Mouse (Mus musculus) brown adipose tissue, adult 24 weeks (tissue): ENCODE data around the gene Gm10447. TPM values are rescaled to one million over a fixed set of nuclear protein-coding genes. Genes with fewer than 3 reads are reported as not detected.
A peak's percentile ranks its signal among the peaks of the same experiment; 100 is the strongest.

ENCODE experiments used
- H3K27ac ChIP-seq: fragments of 200-500 bp; replicated peaks from 2 replicates; pipeline ENCODE4 v1.5.1; 2012; ENCODE audit warnings: low read depth, mild to moderate bottlenecking, low read length
- H3K4me1 ChIP-seq: fragments of 200-500 bp; 2 replicates; pipeline ENCODE4 v1.6.1; 2012; ENCODE audit warnings: low read length, mixed read lengths; ENCODE audit not compliant: control insufficient read depth, insufficient read depth, insufficient read length
- H3K4me3 ChIP-seq: fragments of 200-500 bp; 2 replicates; pipeline ENCODE4 v1.5.1; 2012; ENCODE audit warnings: low read depth, mild to moderate bottlenecking, low read length, moderate library complexity; ENCODE audit not compliant: insufficient read depth
- polyA plus RNA-seq: library from polyadenylated mRNA; stranded (reverse); fragments of >200 nt; gene quantifications from 2 replicates; pipeline ENCODE4 v1.2.4, GENCODE M21; 2012; ENCODE audit not compliant: missing spikeins, insufficient read depth, insufficient read length

Gene Gm10447
- polyA plus RNA-seq, 1 experiment, result not detected

DNA sequence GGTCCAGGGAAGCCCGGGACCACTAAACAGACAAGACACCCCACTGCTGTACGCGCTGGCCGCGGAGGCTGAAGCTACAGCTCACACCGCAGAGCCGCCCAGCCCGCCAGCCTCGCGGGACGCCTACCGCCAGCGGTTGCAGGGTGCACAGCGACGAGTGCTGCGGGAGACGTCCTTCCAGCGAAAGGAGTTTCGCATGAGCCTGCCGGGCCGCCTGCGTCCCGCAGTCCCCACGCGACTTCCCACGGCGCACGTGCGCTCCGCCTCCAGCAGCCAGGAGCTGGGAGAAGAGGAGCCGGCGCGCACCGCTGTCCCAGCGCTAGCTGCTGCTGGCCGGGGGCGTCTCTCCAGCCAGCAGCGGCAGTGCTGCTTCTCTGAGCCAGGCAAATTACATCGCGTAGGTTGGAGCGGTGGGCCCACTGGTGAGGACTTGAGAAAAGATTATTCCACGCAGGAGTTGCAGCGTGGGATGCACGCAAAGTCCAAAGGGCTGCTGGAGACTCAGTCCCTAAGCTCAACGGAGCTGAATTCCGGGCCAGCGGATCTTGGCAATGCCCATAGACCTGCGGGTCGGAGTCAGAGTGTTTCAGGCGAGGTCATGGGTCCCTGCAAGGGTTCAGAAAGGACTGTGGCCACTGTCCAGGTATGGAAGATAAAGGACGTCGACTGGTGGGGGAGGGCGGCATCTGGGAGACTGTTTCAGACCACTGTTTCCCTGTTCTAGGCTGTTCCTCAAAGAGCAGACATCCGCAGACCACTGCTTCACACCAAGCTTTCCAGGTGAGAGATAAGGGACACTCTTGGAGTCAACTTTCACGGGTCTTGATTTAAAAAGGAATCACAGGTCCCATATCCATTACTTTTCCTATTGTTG, 6.9 kb upstream of the Gm10447 start:
- H3K4me1 ChIP-seq, result no peaks in the 10 kb centered on the region
- H3K4me3 ChIP-seq, result peak overlapping the region; percentile 41
- H3K27ac ChIP-seq, result no peak overlapping the region

DNA sequence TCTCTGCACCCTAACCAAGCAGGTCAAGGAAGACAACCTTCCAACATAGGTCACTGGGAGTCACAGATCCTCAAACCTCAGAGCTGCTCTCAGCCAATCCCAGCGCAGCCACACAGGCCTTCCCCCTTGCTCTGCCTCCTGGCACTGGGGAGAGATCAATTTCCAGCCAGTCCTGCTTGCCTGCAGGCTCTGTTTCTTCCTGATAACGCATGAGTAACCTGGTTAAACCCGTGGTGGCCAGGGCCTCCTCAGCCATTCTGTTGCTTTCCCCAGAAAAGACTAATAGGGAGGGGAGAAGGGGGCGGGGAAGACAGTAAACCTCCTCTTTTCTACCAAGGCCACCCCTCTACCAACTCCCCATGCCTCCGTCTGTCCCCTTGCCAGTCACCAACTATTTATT, 4.8 kb upstream of the Gm10447 start:
- H3K4me1 ChIP-seq, result no peaks in the 10 kb centered on the region
- H3K27ac ChIP-seq, result no peak overlapping the region
- H3K4me3 ChIP-seq, result no peak overlapping the region

DNA sequence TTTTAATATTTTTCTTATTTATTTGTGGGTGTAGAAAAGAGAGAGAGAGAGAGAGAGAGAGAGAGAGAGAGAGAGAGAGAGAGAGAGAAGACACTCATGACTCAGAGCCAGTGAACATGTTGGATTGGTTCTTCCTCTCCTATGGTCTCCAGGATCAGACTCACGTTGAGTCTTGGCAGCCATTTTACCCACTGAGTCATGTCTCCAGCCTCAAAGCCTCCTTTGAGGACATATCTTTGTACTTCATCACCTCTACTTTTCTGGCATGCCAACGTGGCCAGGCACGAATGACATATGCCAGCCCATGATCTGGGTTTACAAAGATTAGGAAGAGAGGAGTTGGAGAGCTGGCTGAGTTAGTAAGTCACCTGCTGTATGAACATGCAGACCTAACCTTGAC, 3.3 kb upstream of the Gm10447 start:
- Histone ChIP-seq H3K4me3 (no peak overlapping the region), H3K27ac (no peak overlapping the region), H3K4me1 (no peaks in the 10 kb centered on the region)

DNA sequence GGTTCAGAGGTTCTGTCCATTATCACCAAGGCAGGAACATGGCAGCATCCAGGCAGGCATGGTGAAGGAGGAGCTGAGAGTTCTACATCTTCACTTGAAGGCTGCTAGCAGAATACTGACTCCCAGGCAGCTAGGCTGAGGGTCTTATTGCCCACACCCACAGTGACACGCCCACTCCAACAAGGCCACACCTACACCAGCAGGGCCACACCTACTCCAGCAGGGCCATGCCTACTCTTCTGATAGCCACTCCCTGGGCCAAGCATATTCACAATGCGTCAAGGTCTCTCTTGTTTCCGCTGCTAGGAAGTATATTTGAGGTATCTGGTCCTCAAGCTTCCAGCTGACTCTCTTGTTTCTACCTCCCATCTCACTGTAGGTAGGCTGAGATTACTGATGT, 2.1 kb upstream of the Gm10447 start:
- Histone ChIP-seq H3K27ac (no peak overlapping the region), H3K4me3 (no peak overlapping the region), H3K4me1 (no peaks in the 10 kb centered on the region)

DNA sequence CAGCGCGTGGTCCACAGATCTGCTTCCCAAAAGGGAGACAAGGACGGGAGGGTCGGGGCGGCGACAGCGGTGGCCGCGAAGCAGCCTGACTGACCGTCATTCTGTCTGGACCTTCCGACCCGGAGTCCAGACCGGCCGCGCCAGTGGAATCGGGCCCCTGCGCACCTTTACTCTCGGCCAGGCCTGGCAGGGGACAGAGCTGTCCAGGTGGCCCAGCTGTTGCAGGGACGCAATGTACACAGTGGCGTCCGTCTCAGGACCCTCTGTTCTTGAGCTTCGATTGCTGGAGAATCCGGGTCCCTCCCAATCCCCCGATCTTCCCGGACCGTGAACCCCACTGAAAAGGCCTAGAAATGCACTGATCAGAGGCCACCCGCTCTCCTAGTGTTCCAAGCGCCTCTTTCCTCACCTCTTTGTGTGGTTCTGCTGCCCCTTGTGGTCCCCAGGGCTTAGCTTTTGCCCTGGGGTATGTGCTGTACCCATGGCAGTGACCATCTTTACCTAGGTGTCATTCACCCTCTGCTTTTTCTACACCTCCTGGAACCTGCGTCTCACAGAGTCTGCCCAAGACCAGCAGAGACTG, 553 bp upstream of the Gm10447 start:
- Histone ChIP-seq H3K4me3 (peak overlapping the region; percentile 71), H3K4me1 (no peaks in the 10 kb centered on the region), H3K27ac (no peak overlapping the region)

DNA sequence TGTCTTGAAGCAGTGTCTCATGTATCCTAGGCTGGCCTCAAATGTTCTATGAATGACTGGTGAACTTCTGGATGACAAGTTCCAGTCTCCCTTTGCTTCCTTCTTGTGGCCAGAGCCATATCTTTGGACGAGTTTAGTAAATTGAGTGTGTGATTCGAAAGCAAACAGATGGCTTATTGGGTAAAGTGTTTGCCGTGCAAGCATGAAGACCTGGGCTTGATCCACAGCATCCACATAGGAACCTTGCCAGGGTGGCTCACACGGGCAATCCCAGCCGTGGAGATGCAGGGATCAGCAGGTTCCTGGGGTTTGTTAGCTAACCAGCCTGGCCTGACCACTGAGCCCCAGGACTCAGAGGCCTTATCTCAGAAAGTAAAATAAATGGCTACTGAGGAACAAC, 3.9 kb downstream of the Gm10447 start:
- no peaks in the 10 kb centered on the region; the same call in none of the 2 replicates for H3K4me1 ChIP-seq
- H3K4me3 ChIP-seq, result no peak overlapping the region
- no peak overlapping the region for H3K27ac ChIP-seq

DNA sequence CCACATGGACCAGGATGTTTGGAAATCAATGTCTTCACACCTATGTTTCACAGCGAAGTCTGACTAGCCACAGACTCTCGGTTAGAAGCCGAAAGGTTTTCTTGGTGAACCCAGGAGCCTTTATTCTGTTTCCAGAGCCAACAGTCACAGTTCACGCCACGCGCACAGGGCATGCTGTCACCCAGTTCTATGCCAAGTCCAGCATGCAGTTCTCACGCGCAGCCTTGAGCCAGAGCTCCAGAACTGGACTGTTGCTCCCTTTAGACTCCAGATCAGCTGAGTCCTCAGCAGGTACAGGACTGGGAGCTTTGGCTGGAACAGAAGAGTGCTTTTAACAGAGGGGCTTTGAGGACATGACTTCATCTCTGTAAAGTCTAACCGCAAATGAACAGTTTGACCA, 4.5 kb downstream of the Gm10447 start:
- Histone ChIP-seq H3K27ac (no peak overlapping the region), H3K4me1 (no peaks in the 10 kb centered on the region; the same call in none of the 2 replicates), H3K4me3 (no peak overlapping the region)

DNA sequence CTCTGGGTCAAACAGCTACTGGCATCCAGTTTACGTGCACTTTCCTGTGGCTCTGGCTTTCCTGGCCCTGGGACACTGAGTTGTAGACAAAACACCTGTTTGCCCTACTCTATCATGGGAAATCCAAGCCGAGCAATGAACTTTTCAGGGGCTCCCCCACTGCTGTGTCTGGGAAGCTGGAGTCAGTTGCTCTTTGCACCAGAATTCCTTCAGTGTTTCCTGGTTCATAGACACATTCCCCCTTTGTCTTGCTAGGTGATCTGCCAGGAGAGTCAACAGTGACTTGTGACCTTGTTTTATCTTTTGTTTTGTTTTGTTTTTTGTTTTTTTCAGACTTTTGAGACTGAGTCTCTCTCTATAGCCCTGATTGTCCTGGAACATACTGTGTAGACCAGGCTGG, 5.5 kb downstream of the Gm10447 start:
- H3K4me1 ChIP-seq, result no peaks in the 10 kb centered on the region; the same call in none of the 2 replicates
- H3K4me3 ChIP-seq, result no peak overlapping the region
- no peak overlapping the region for H3K27ac ChIP-seq

DNA sequence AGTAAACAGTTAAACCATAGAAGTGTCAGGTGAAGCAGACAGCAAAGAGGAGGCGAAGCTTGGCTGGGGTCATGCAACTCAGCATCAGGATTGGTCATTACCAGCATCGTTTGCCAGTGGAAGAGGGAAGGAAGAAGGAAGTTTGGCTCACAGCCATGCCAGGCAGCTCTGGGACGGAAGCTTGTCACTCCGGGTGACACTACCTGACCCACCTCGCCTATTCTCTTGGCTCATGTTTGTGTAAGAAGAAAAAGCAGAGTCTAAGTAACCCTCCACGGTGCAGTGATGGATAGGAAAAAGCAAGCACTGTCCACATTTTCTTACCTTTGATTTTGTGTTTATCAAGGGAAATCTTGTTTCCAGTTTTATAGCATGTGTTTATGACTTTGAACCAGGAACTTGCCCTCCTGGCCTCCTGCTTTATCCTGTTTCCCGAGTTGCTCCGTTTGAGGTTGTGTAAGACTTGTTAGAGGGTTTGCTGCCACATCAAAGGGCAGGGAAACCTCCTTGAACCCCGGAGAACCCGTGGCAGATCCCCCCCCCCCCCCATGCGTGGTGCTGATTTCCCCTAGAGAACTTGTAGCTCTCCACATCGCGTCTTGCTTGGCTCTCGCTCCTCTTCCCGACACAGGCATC, 6.7 kb downstream of the Gm10447 start:
- Histone ChIP-seq H3K4me1 (no peaks in the 10 kb centered on the region; the same call in none of the 2 replicates), H3K4me3 (no peak overlapping the region), H3K27ac (no peak overlapping the region)

DNA sequence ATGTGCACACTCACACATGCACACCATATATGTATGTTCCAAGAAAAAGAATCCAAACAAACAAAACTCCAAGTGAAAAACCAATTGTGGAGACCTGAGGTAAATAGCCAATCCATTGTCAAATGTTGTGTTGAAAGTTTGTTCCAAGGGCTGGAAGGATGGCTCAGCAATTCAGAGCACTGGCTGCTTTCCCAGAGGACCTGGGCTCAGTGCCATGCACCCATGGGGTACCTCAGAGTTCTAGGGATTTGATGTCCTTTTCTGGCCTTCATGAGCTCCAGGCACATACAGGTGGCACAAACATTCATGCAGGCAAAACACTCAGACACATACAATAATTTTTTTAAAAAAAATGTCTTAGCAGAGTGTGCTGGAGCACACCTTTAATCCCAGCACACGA, 8.4 kb downstream of the Gm10447 start:
- no peak overlapping the region for H3K4me3 ChIP-seq
- no peaks in the 10 kb centered on the region; the same call in none of the 2 replicates for H3K4me1 ChIP-seq
- no peak overlapping the region for H3K27ac ChIP-seq

DNA sequence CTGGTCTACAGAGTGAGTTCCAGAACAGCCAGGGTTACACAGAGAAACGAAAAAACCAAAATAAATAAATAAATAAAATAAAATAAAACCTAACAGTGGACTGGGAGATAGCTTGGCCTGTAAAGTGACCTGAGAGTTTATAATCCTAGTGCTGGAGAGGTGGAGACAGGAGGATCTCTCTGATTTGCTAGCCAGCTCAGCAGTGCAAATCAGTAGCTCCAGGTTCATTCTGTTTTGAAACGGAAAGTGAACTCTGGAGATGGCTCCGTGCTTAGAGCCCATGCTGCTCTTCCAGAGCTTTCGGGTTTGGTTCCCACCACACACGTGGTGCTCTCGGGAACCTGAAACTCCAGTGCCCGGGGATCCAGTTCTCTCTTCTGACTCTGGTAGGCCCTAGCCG, 8.9 kb downstream of the Gm10447 start:
- Histone ChIP-seq H3K4me3 (no peak overlapping the region), H3K27ac (no peak overlapping the region), H3K4me1 (no peaks in the 10 kb centered on the region; the same call in none of the 2 replicates)

DNA sequence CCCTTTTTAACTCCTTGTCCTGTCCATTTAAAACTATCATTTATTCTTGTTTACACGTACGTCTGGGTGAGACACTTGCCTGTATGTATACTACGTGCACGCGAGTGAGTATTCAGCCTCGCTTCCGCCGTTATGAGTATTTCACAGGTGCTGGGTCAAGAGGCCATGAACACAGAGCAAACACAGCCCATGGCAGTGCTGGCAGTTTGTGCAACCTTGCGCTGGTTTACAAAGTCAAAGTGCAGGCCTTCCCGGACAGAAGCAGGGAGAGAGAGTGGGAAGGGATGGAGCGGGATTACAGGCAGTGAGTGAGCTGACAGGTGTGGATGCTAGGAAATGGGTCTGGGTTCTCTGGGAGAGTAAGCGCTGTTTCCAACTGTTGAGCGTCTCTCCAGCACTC, 10.7 kb downstream of the Gm10447 start:
- Histone ChIP-seq H3K4me1 (no peaks in the 10 kb centered on the region; the same call in none of the 2 replicates), H3K4me3 (no peak overlapping the region), H3K27ac (no peak overlapping the region)

DNA sequence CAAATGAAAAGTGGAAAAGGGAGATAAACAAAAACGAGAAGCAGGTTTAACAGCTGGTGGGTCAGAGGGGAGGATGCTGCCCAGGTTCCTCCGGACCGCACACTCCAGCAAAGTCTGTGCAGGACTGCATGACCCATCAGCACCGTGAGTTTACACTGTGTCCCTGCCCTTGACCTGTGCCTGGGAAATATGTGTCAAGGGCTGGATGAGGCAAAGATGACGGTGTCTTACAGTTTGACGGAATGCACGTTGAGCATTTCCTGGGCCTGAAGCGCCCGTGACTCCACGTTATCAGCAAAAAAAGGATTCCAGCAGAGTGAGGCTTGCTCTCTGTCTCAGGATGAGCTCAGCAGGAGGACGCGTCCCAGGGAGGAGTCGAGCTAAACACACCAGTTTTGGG, 11.3 kb downstream of the Gm10447 start:
- H3K27ac ChIP-seq, result no peak overlapping the region
- no peak overlapping the region for H3K4me3 ChIP-seq
- no peaks in the 10 kb centered on the region; the same call in none of the 2 replicates for H3K4me1 ChIP-seq

DNA sequence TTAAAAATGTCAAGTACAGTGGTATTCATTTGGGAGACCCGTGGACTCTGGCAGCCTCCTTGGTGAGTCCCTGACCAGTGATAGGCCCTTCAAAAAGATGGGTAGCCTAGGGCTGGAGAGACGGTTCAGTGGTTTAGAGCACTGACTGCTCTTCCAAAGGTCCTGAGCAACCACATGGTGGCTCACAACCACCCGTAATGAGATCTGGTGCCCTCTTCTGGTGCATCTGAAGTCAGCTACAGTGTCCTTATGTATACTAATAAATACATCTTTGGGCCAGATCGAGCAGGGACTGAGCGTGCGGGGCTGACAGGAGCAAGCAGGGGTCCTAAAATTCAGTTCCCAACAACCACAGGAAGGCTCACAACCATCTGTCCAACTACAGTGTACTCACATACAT, 13.0 kb downstream of the Gm10447 start:
- Histone ChIP-seq H3K4me1 (no peaks in the 10 kb centered on the region), H3K27ac (no peak overlapping the region), H3K4me3 (no peak overlapping the region)

DNA sequence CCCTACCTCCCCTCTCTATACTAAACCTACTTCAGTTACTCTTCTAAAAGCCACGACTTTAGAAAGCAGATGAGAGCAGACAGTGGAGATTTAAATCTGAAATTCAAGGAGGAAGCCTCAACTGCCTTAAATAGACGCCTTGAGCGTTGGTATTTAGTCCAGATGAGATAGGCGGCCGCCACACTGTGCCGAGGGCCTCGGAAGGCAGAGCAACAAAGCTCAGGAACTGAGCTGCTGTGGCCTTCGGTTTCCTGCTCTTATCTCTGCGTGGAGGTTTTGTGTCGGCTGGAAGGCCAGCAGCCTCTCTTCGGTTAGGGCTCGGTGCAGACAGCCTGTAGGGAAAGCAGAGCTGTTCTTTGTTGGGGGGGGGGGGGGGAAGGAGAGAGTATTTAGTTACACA, 15.0 kb downstream of the Gm10447 start:
- Histone ChIP-seq H3K4me1 (no peaks in the 10 kb centered on the region), H3K27ac (no peak overlapping the region), H3K4me3 (no peak overlapping the region)
